Mouse (Mus musculus) adrenal gland, postnatal 4 days (tissue): ENCODE measurements around the gene Otulin. TPM values are rescaled to one million over a fixed set of nuclear protein-coding genes. Genes with fewer than 3 reads are reported as not detected.

Experiments used
- DNase-seq, 2 experiments: peaks; one replicate each; pipeline ENCODE4 v3.0.0; 2021 to 2022; ENCODE audit warnings: low spot score in 2 of 2, mixed read lengths in 2 of 2
- microRNA-seq: library from miRNA; unstranded; fragments of <30 nt; microRNA quantifications from one replicate; pipeline ENCODE4 v1.2.0, GENCODE M21; 2021
- total RNA-seq, 2 experiments: library from RNA; stranded (reverse); gene quantifications; 2 replicates each; pipeline ENCODE4 v1.2.3; 2021

Otulin gene
- total RNA-seq, 2 experiments from 2014 or later: 42.7 to 43.5 TPM

- no peak for DNase-seq
Measured at GRCm38 (mm10) chr15:27506893-27507596, 123.4 kb downstream of the Otulin start.

GRCm38 (mm10) chr15:27506127-27506886 is 124.2 kb downstream of the Otulin start:
- no peak for DNase-seq

- DNase-seq: no peak
Measured at GRCm38 (mm10) chr15:27503801-27504730, 126.4 kb downstream of the Otulin start.

GRCm38 (mm10) chr15:27503221-27503620 is 127.3 kb downstream of the Otulin start:
- no peak for DNase-seq

GRCm38 (mm10) chr15:27502338-27502737 is 128.2 kb downstream of the Otulin start:
- DNase-seq: no peak

- DNase-seq: no peak
Measured at GRCm38 (mm10) chr15:27500390-27500789, 130.1 kb downstream of the Otulin start.

- no peak for DNase-seq
Measured at GRCm38 (mm10) chr15:27498078-27498477, 132.4 kb downstream of the Otulin start.

- no peak for DNase-seq
Measured at GRCm38 (mm10) chr15:27497300-27497997, 133.0 kb downstream of the Otulin start.

- no peak for DNase-seq
Measured at GRCm38 (mm10) chr15:27496596-27497299, 133.7 kb downstream of the Otulin start.

GRCm38 (mm10) chr15:27495981-27496401 is 134.5 kb downstream of the Otulin start:
- DNase-seq: no peak

- DNase-seq: no peak
Measured at GRCm38 (mm10) chr15:27493516-27493915, 137.0 kb downstream of the Otulin start.

- DNase-seq: no peak
Measured at GRCm38 (mm10) chr15:27492734-27493133, 137.8 kb downstream of the Otulin start.

Small RNA genes lying within 50 kb of the gene (microRNA-seq; reads per million reads assigned to microRNA genes)
- gene Mir7117: not detected

Other genes starting within 250 kb of the Otulin start
- 10 to 100 TPM; 26.8 to 27.9 TPM for gene Ank, start 164.0 kb downstream of the Otulin start, total RNA-seq
- gene Otulinl, start 50.9 kb upstream of the Otulin start, total RNA-seq: 1 to 10 TPM; 6.2 to 8.3 TPM